Mouse (Mus musculus) embryonic facial prominence, embryonic 12.5 days (tissue): ENCODE data around the gene Msh6. TPM values are rescaled to one million over a fixed set of nuclear protein-coding genes. Genes with fewer than 3 reads are reported as not detected.
"Not testable (repeated sequence)": the region's sequence is repeated elsewhere in the genome, so short reads cannot be mapped to it uniquely, and the experiment has no call there.

Experiments used
- ATAC-seq: fragments of 200-750 bp; cut with Nextera tagmentation; 2 replicates; pipeline ENCODE4 v1.8.0; 2017; ENCODE audit not compliant: insufficient number of reproducible peaks, insufficient read depth, low FRiP score, low TSS enrichment
- H3K27ac ChIP-seq: fragments of 300-500 bp; sonication (generic); 2 replicates; pipeline ENCODE4 v1.5.1; 2016; ENCODE audit warnings: mild to moderate bottlenecking
- H3K27me3 ChIP-seq: fragments of 300-500 bp; sonication (generic); 2 replicates; pipeline ENCODE4 v1.6.1; 2016; ENCODE audit warnings: mild to moderate bottlenecking, moderate library complexity
- H3K36me3 ChIP-seq: fragments of 300-500 bp; sonication (generic); 2 replicates; pipeline ENCODE4 v1.6.1; 2016; ENCODE audit warnings: mild to moderate bottlenecking
- H3K4me1 ChIP-seq: fragments of 300-500 bp; sonication (generic); 2 replicates; pipeline ENCODE4 v1.6.1; 2016
- H3K4me2 ChIP-seq: fragments of 300-500 bp; sonication (generic); replicated peaks from 2 replicates; pipeline ENCODE4 v1.6.1; 2016; ENCODE audit warnings: mild to moderate bottlenecking, moderate library complexity
- H3K4me3 ChIP-seq: fragments of 300-500 bp; sonication (generic); 2 replicates; pipeline ENCODE4 v1.5.1; 2016; ENCODE audit warnings: mild to moderate bottlenecking
- H3K9ac ChIP-seq: fragments of 300-500 bp; sonication (generic); 2 replicates; pipeline ENCODE4 v1.6.1; 2016; ENCODE audit warnings: mild to moderate bottlenecking, moderate library complexity
- H3K9me3 ChIP-seq: fragments of 300-500 bp; sonication (generic); 2 replicates; pipeline ENCODE4 v1.6.1; 2016; ENCODE audit warnings: mild to moderate bottlenecking, moderate library complexity
- WGBS: fragments of 180-500 bp; shearing (Covaris S2); methylation state at CpG from one replicate; pipeline ENCODE4 v1.1.7; 2016; 5-methylcytosine and 5-hydroxymethylcytosine counted together
- polyA plus RNA-seq: library from polyadenylated mRNA; unstranded; fragments of >200 nt; fragmentation: Nextera tagmentation; extraction: Ambion mirVana; gene quantifications from 2 replicates; pipeline ENCODE4 v1.2.1, GENCODE M21; 2016

Msh6 gene
- polyA plus RNA-seq, 1 experiment from 2014 or later, result 73.9 TPM

DNA sequence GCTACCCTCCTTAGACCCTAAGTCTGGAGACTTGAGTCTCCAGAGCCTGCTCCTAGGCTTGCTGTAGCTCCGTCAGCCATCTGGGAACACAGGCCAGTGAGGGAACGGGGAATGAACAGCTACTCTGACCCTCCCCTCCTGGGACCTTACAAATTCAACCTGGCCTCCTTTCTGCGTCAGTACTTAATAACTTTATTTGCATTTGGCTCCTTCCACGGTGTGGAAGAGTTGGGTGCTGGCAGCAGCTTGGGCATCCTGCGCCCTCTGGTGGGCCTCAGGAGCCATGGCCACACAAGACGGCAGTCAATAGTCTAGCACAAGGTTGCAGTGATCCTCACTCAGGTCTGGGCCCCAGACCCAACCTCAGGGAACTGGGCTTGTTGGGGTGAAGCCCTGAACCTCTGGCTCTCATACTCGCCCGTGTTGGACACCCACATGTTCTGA lies 6.4 kb upstream of the Msh6 start:
- H3K4me1 ChIP-seq, H3K27me3 ChIP-seq, H3K4me2 ChIP-seq, ATAC-seq, H3K36me3 ChIP-seq, H3K4me3 ChIP-seq, H3K9ac ChIP-seq, H3K27ac ChIP-seq, H3K9me3 ChIP-seq: not testable (repeated sequence)
- WGBS, result 38% methylated on average over 7 of the region's 8 CpGs

DNA sequence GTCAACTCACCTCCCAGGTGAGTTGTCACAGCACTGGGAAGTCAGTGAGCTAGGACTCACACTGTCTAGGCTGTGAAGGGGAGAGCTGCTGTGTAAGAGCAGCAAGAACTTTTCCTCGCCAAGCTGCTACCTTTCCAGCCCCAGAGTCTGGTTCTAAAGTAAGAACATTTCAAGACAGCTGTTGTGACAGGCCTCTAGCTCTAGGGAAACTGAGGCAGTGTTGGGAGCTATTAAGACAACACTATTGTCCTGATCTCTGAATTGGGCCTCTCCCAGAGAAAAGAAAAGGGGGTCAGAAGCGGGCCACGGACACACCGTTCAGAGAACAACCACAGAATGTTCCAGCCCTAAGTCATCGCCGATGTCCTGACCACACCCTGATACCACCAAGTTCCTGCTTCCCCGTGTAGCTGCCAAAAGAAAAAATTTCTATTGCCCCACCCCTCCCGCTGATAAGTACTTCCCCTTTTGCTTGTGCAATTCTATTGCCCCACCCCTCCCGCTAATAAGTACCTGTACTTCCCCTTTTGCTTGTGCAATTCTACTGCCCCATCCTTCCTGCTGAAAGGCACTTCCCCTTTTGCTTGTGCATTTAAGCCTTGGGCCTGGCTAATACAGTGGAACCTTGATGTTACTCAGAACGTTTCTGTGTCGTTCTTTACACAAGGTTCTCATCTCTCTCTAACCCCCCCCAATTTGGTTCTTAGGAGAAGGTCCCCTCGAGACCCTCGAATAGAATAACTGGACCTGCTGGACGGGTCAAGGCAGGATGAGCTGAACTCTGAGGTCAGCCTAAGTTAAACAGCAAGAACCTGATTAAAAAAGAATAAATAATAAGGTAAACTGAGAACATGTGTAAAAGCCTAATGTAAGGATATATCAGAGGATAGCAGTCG lies 2.9 kb upstream of the Msh6 start:
- H3K27ac ChIP-seq, H3K36me3 ChIP-seq, ATAC-seq: not testable (repeated sequence)

DNA sequence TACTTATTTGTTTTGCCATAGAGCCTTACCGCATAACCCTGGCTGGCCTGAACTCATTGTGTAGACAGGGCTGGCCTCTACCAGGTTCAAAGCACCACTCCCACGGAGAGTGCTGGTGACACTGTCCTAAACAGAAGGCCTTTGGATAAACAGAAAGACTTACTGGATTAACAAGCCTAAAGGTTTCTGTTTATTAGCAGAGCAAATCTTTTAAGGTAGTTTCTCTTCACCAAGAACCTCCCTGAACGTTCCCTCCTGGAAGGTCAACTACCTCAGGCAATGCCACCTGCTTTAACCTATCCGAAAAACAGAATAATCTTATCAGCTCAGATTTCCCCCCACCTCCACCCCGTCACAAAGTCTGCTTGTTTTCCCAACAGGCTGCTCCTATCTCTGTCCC lies 2.0 kb upstream of the Msh6 start:
- 63% methylated on average over 5 of the region's 5 CpGs for WGBS

More for the DNA sequence above, 2.9 kb upstream of the Msh6 start:
- H3K9ac ChIP-seq, H3K4me2 ChIP-seq, H3K27me3 ChIP-seq, H3K4me1 ChIP-seq, H3K9me3 ChIP-seq, H3K4me3 ChIP-seq: not testable (repeated sequence)
- WGBS, result 86% methylated on average over 15 of the region's 15 CpGs

DNA sequence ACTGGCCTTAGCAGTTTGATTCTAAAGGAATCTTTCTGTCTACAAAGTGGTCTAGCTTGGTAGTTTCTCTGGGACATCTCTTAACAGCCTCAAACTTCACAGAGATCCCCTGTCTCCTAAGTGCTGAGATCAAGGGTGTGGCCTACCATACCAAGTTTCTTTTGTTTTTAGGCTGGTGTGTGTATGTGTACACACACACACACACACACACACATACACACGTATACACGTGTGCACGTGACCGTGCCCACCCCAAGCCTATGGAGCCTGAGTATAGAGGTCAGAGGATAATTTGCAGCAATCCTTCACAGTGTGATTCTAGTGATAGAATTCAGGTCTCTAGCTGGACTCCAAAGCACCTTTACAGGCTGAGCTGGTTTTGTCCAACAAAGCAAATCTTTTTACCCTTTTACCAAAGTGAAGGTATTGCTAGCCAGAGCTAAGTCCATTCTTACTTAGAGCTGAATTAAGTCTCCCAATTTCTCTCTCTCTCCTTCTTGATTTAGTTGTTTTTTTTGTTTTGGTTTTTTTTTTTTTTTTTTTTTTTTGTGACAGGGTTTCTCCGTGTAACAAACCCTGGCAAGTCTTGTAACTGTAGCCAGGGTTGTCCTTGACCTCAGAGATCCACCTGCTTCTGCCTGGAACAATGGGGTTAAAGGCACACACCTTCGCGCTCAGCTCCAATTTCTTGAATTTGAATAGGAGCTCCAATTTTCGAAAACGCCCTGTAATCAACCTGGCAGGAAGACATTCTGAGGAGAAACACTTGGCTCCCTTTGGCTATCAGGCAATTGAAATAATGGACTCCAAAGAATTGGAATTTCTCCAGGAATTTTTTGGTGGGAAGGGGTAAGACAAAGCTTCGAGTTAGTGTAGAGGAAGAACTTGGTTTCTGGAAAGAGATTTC lies 1.3 kb upstream of the Msh6 start:
- no peak overlapping the region for H3K4me2 ChIP-seq

More for the DNA sequence above, 2.0 kb upstream of the Msh6 start:
- Histone ChIP-seq H3K27me3 (no peaks in the 10 kb centered on the region), H3K27ac (no peak overlapping the region), H3K4me3 (no peak overlapping the region), H3K4me1 (peaks cover 10% of the 10 kb centered on the region), H3K9me3 (no peaks in the 10 kb centered on the region), H3K4me2 (no peak overlapping the region), H3K9ac (no peak overlapping the region), H3K36me3 (peaks cover 1% of the 10 kb centered on the region; the same call in 1 of the 2 replicates)
- no peak for ATAC-seq

DNA sequence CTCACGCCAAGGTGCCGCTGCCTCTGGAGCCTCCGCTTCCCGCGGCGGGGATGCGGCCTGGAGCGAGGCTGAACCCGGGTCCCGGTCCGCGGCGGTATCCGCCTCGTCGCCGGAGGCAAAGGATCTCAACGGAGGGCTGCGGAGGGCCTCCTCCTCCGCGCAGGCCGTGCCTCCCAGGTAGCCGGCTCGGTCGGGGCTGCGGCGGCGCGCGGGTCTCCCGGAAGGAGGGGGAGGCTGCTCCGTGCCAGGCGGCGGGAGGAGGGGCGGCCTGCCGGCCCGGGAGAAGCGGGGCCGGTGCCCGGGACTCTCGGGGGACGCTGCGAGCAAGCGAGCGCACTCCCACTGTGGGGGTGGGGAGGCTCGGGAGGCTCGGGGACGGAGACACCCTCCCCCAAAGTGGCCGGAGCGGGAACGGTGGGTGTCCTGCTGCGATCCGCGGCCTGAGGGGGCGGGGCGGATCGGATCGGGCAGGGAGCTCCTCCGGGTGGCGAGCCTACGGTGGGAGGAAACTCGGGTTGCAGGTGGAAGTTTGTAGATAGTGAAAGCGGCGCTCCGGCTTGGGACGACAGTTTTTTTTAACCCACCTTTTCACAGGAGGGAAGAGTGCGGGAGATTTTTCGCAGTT lies 479 bp downstream of the Msh6 start:
- peak; percentile 18; the same call in 1 of the 2 replicates for ATAC-seq
- H3K9ac ChIP-seq, result peak overlapping the region; percentile 96
- H3K4me3 ChIP-seq, result peak overlapping the region; percentile 93
- H3K27me3 ChIP-seq, result no peaks in the 10 kb centered on the region
- H3K4me2 ChIP-seq, result peak overlapping the region; percentile 65
- under 1% methylated on average over 58 of the region's 68 CpGs for WGBS
- H3K27ac ChIP-seq, result peak overlapping the region; percentile 87
- peaks cover 5% of the 10 kb centered on the region for H3K36me3 ChIP-seq
- peaks cover 10% of the 10 kb centered on the region for H3K4me1 ChIP-seq
- no peaks in the 10 kb centered on the region for H3K9me3 ChIP-seq

More for the DNA sequence above, 1.3 kb upstream of the Msh6 start:
- H3K27ac ChIP-seq, result no peak overlapping the region
- H3K36me3 ChIP-seq, result peaks cover 5% of the 10 kb centered on the region
- peaks cover 10% of the 10 kb centered on the region for H3K4me1 ChIP-seq
- 60% methylated on average over 10 of the region's 10 CpGs for WGBS
- H3K27me3 ChIP-seq, result no peaks in the 10 kb centered on the region
- no peak for ATAC-seq
- no peaks in the 10 kb centered on the region for H3K9me3 ChIP-seq
- H3K4me3 ChIP-seq, result no peak overlapping the region
- no peak overlapping the region for H3K9ac ChIP-seq

DNA sequence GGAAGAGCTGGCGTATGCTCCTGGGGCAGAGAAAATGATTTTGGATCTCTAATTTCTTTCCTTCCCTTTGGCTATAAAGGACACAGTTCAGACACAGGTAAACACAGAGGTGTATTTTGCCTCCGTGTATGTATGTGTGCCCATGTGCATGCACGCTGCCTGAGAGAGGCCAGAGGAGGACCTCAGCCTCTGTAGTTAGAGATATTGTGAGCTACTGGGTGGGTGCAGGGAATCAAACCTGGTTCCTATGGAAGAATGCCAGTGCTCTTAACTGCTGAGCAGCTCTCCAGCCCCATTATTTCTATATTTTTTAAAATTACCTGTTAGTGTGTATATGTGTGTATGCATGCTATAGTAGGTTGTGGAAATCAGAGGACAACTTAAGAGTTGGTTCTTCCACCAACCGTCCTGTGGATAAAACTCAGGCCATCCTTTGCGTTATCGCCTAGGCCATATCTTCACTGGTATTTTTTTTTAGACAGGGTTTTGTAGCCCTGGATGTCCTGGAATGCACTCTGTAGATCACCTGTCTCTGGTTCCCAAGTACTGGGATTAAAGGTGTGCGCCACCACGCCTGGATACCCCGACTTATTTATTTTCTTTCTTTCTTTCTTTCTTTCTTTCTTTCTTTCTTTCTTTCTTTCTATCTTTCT lies 1.4 kb downstream of the Msh6 start:
- ATAC-seq, result no peak
- H3K27ac ChIP-seq, result no peak overlapping the region

DNA sequence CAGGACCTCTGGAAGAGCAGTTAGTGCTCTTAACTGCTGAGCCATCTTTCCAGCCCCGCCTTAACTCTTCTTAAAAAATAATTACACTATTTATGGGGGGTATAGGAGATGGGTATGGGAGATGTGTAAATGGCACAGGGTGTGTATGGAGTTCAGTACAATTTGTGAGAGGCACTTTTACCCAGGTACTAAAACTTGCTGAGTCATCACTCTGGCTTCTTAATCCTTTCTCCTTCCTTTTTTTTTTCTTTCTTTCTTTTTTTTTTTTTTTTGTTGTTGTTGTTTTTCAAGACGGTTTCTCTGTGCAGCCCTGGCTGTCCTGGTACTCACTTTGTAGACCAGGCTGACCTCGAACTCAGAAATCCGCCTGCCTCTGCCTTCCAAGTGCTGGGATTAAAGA lies 2.1 kb downstream of the Msh6 start:
- not testable (repeated sequence) for H3K27ac ChIP-seq, H3K4me2 ChIP-seq, ATAC-seq, H3K9ac ChIP-seq, H3K9me3 ChIP-seq, H3K27me3 ChIP-seq, H3K4me1 ChIP-seq, H3K4me3 ChIP-seq
- WGBS, result 94% methylated on average over 4 of the region's 4 CpGs
- H3K36me3 ChIP-seq, result peaks cover 16% of the 10 kb centered on the region

More for the DNA sequence above, 1.4 kb downstream of the Msh6 start:
- H3K36me3 ChIP-seq, result peaks cover 9% of the 10 kb centered on the region
- no peaks in the 10 kb centered on the region for H3K9me3 ChIP-seq
- H3K9ac ChIP-seq, result peak overlapping the region; percentile 96
- 73% methylated on average over 9 of the region's 9 CpGs for WGBS
- peaks cover 10% of the 10 kb centered on the region for H3K4me1 ChIP-seq
- peak overlapping the region; percentile 93 for H3K4me3 ChIP-seq
- H3K4me2 ChIP-seq, result peak overlapping the region; percentile 65
- no peaks in the 10 kb centered on the region for H3K27me3 ChIP-seq

DNA sequence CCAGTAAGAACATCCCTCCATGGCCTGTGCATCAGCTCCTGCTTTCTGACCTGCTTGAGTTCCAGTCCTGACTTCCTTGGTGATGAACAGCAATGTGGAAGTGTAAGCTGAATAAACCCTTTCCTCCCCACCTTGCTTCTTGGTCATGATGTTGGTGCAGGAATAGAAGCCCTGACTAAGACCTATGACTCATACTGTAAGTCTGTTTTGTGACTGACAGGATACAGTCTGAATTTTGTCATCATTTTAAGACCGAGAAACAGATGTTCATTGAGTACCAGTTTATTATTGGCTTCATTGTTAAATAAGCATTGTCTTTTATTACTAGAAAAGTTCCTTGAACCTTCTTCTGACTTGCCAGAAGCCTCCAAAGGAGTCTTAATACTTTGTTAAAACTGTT lies 4.8 kb downstream of the Msh6 start:
- not testable (repeated sequence) for H3K4me2 ChIP-seq, ATAC-seq, H3K27ac ChIP-seq, H3K4me3 ChIP-seq, H3K27me3 ChIP-seq, H3K4me1 ChIP-seq, H3K9me3 ChIP-seq, H3K9ac ChIP-seq
- peaks cover 41% of the 10 kb centered on the region for H3K36me3 ChIP-seq
- 83% methylated on average over 1 of the region's 1 CpGs for WGBS

DNA sequence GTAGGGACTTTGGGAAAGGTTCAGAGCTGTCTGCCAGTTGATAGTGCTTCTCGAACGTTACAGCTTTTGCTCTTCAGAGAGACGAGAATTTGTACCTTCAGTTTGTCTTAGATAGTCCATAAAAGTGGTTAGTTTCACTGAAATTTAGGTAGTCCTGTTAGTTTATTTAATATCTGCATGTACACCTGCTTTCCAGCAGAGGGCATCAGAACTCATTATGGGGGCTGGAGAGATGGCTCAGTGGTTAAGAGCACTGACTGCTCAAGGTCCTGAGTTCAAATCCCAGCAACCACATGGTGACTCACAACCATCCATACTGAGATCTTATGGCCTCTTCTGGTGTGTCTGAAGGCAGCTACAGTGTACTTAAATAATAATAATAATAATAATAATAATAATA lies 7.2 kb downstream of the Msh6 start:
- 87% methylated on average over 3 of the region's 3 CpGs for WGBS
- no peak overlapping the region for H3K27ac ChIP-seq
- H3K4me1 ChIP-seq, result no peaks in the 10 kb centered on the region
- H3K27me3 ChIP-seq, result no peaks in the 10 kb centered on the region
- ATAC-seq, result no peak
- peaks cover 64% of the 10 kb centered on the region for H3K36me3 ChIP-seq
- H3K4me2 ChIP-seq, result no peak overlapping the region
- H3K4me3 ChIP-seq, result no peak overlapping the region
- no peaks in the 10 kb centered on the region for H3K9me3 ChIP-seq
- no peak overlapping the region for H3K9ac ChIP-seq

DNA sequence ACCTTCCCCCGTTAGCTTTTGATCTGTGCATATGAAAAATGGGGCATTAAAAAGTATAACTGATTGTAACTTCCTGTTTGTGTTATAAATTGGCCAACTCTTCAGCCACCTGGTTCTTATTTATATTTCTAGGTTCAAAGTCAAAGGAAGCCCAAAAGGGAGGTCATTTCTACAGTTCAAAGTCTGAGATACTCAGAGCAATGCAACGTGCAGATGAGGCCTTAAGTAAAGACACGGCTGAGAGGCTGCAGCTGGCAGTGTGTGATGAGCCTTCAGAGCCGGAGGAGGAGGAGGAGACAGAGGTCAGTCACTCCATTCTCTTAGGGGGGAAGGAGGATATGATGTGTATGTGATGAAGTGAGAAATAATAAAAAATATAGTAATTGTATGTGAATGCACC lies 8.5 kb downstream of the Msh6 start:
- no peak overlapping the region for H3K27ac ChIP-seq
- ATAC-seq, result no peak
- H3K4me1 ChIP-seq, result no peaks in the 10 kb centered on the region
- WGBS, result 57% methylated on average over 4 of the region's 4 CpGs
- H3K4me2 ChIP-seq, result no peak overlapping the region
- no peaks in the 10 kb centered on the region for H3K27me3 ChIP-seq
- H3K36me3 ChIP-seq, result peaks cover 71% of the 10 kb centered on the region
- H3K9me3 ChIP-seq, result no peaks in the 10 kb centered on the region
- H3K4me3 ChIP-seq, result no peak overlapping the region
- no peak overlapping the region for H3K9ac ChIP-seq
